Mouse (Mus musculus): Measurements from ENCODE around the gene Spata13. TPM values are rescaled to one million over a fixed set of nuclear protein-coding genes. Genes with fewer than 3 reads are reported as not detected.

The Spata13 gene
- polyA plus RNA-seq, 1 experiment = 1.2 TPM

- H3K36me3 ChIP-seq (ENCODE audit: control insufficient read depth, insufficient read depth) = peaks cover 8% of the 10 kb centered on the region
Measured at GRCm38 (mm10) chr14:60797596-60797995, 163.8 kb downstream of the Spata13 start.

DNA sequence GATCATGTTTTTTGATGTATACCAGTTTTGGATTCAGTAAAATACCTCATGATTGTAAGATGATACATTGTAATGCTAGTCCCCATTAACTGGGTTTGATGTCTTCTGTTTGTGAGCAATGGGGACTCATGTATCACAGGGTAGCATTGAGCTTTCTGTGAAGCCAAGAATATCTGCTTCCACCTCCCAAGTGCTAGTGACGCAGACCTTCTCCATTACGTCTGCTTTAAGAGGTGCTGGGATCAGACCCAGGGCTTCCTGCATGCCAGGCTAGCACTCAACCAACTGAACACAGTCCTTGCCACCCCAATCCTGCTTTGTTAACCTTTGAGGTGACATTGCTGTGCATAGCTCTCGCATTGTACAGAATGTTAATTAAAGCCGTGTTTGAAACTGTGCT lies 164.9 kb downstream of the Spata13 start:
- H3K4me3 ChIP-seq = no peak overlapping the region
- H3K36me3 ChIP-seq (ENCODE audit: control insufficient read depth, insufficient read depth) = peaks cover 8% of the 10 kb centered on the region
- TF ChIP-seq CEBPB (IDR thresholded peaks at IDR 0.05; ENCODE audit: insufficient read depth, poor library complexity, severe bottlenecking) (no peak), MYOD1 (IDR thresholded peaks at IDR 0.05; ENCODE audit: control insufficient read depth in 1 of 3, insufficient read length in 2 of 3, low read depth in 2 of 3) (no peak), TCF3 (IDR thresholded peaks at IDR 0.05; ENCODE audit: insufficient read length, low read depth) (no peak), MYOG (IDR thresholded peaks at IDR 0.05; ENCODE audit: control insufficient read depth in 1 of 3, insufficient read depth in 1 of 3, insufficient read length in 2 of 3, low read depth in 2 of 3) (no peak), POLR2A (IDR thresholded peaks at IDR 0.05; ENCODE audit: insufficient read length, low read depth) (no peak), SRF (IDR thresholded peaks at IDR 0.05; ENCODE audit: control insufficient read depth, insufficient read length, low read depth) (no peak), TCF12 (IDR thresholded peaks at IDR 0.05; ENCODE audit: insufficient read depth, poor library complexity, severe bottlenecking) (no peak), E2F4 (IDR thresholded peaks at IDR 0.05; ENCODE audit: insufficient read depth) (no peak), USF1 (IDR thresholded peaks at IDR 0.05; ENCODE audit: low read depth) (no peak), REST (IDR thresholded peaks at IDR 0.05; ENCODE audit: insufficient read depth, insufficient read length) (no peak), POLR2AphosphoS2 (IDR thresholded peaks at IDR 0.05; ENCODE audit: insufficient read length, low read depth) (no peak), MAX (IDR thresholded peaks at IDR 0.05; ENCODE audit: low read depth) (no peak)

More at GRCm38 (mm10) chr14:60797596-60797995, 163.8 kb downstream of the Spata13 start:
- H3K4me3 ChIP-seq = no peak overlapping the region
- no peak for TF ChIP-seq USF1 (IDR thresholded peaks at IDR 0.05; ENCODE audit: low read depth)
- TF ChIP-seq POLR2AphosphoS2 (IDR thresholded peaks at IDR 0.05; ENCODE audit: insufficient read length, low read depth) = no peak
- TF ChIP-seq SRF (IDR thresholded peaks at IDR 0.05; ENCODE audit: control insufficient read depth, insufficient read length, low read depth) = no peak
- H3K27me3 ChIP-seq (ENCODE audit: control insufficient read depth, insufficient read depth, insufficient read length) = no peaks in the 10 kb centered on the region
- no peaks in the 10 kb centered on the region for H3K79me2 ChIP-seq (ENCODE audit: control insufficient read depth, insufficient read depth)
- no peak overlapping the region for H3ac ChIP-seq (ENCODE audit: control insufficient read depth, insufficient read length)
- no peak overlapping the region for H3K4me2 ChIP-seq (ENCODE audit: low read depth)

GRCm38 (mm10) chr14:60799762-60800728 lies 166.2 kb downstream of the Spata13 start:
- Histone ChIP-seq H3ac (ENCODE audit: control insufficient read depth, insufficient read length) (no peak overlapping the region), H3K4me2 (ENCODE audit: low read depth) (no peak overlapping the region), H3K79me2 (ENCODE audit: control insufficient read depth, insufficient read depth) (no peaks in the 10 kb centered on the region), H3K4me3 (no peak overlapping the region), H3K36me3 (ENCODE audit: control insufficient read depth, insufficient read depth) (peaks cover 8% of the 10 kb centered on the region), H3K27me3 (ENCODE audit: control insufficient read depth, insufficient read depth, insufficient read length) (no peaks in the 10 kb centered on the region)
- TF ChIP-seq REST (IDR thresholded peaks at IDR 0.05; ENCODE audit: insufficient read depth, insufficient read length) (no peak), MAX (IDR thresholded peaks at IDR 0.05; ENCODE audit: low read depth) (no peak), POLR2A (IDR thresholded peaks at IDR 0.05; ENCODE audit: insufficient read length, low read depth) (no peak), TCF12 (IDR thresholded peaks at IDR 0.05; ENCODE audit: insufficient read depth, poor library complexity, severe bottlenecking) (no peak), MYOG (IDR thresholded peaks at IDR 0.05; ENCODE audit: control insufficient read depth in 1 of 3, insufficient read depth in 1 of 3, insufficient read length in 2 of 3, low read depth in 2 of 3) (no peak), USF1 (IDR thresholded peaks at IDR 0.05; ENCODE audit: low read depth) (no peak), MYOD1 (IDR thresholded peaks at IDR 0.05; ENCODE audit: control insufficient read depth in 1 of 3, insufficient read length in 2 of 3, low read depth in 2 of 3) (no peak), TCF3 (IDR thresholded peaks at IDR 0.05; ENCODE audit: insufficient read length, low read depth) (no peak), SRF (IDR thresholded peaks at IDR 0.05; ENCODE audit: control insufficient read depth, insufficient read length, low read depth) (no peak)

More for the DNA sequence above, 164.9 kb downstream of the Spata13 start:
- Histone ChIP-seq H3ac (ENCODE audit: control insufficient read depth, insufficient read length) (no peak overlapping the region), H3K79me2 (ENCODE audit: control insufficient read depth, insufficient read depth) (no peaks in the 10 kb centered on the region), H3K4me2 (ENCODE audit: low read depth) (no peak overlapping the region), H3K27me3 (ENCODE audit: control insufficient read depth, insufficient read depth, insufficient read length) (no peaks in the 10 kb centered on the region)

DNA sequence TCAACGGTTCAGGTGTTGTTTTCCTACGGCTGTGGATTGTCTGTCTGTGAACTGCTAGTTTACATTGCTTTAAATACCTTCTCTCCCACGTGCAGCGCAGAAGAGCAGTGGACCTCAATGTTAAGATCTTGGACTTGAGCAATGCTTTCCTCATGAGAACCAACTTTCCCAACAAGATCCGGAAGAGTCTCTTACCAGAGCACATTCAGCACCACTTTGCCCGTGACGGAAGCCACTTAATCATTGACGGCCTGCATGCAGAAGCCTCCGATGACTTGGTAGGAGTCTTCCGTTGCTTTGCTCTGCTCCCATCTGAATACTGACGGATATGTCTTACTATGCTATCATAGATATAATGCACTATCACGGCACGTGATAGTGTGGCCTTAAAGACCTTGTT lies 168.2 kb downstream of the Spata13 start:
- H3K4me3 ChIP-seq = no peak overlapping the region
- peaks cover 8% of the 10 kb centered on the region for H3K36me3 ChIP-seq (ENCODE audit: control insufficient read depth, insufficient read depth)
- no peaks in the 10 kb centered on the region for H3K27me3 ChIP-seq (ENCODE audit: control insufficient read depth, insufficient read depth, insufficient read length)
- no peak overlapping the region for H3ac ChIP-seq (ENCODE audit: control insufficient read depth, insufficient read length)
- H3K4me2 ChIP-seq (ENCODE audit: low read depth) = no peak overlapping the region
- H3K79me2 ChIP-seq (ENCODE audit: control insufficient read depth, insufficient read depth) = no peaks in the 10 kb centered on the region
- no peak for TF ChIP-seq REST (IDR thresholded peaks at IDR 0.05; ENCODE audit: insufficient read depth, insufficient read length)
- TF ChIP-seq MYOG (IDR thresholded peaks at IDR 0.05; ENCODE audit: control insufficient read depth in 1 of 3, insufficient read depth in 1 of 3, insufficient read length in 2 of 3, low read depth in 2 of 3) = no peak
- no peak for TF ChIP-seq E2F4 (IDR thresholded peaks at IDR 0.05; ENCODE audit: insufficient read depth)
- TF ChIP-seq POLR2AphosphoS2 (IDR thresholded peaks at IDR 0.05; ENCODE audit: insufficient read length, low read depth) = no peak
- TF ChIP-seq TCF3 (IDR thresholded peaks at IDR 0.05; ENCODE audit: insufficient read length, low read depth) = no peak
- TF ChIP-seq SRF (IDR thresholded peaks at IDR 0.05; ENCODE audit: control insufficient read depth, insufficient read length, low read depth) = no peak
- TF ChIP-seq CEBPB (IDR thresholded peaks at IDR 0.05; ENCODE audit: insufficient read depth, poor library complexity, severe bottlenecking) = no peak
- no peak for TF ChIP-seq TCF12 (IDR thresholded peaks at IDR 0.05; ENCODE audit: insufficient read depth, poor library complexity, severe bottlenecking)

- TF ChIP-seq SRF (IDR thresholded peaks at IDR 0.05; ENCODE audit: control insufficient read depth, insufficient read length, low read depth) = no peak
- TF ChIP-seq TCF3 (IDR thresholded peaks at IDR 0.05; ENCODE audit: insufficient read length, low read depth) = no peak
- no peak for TF ChIP-seq MYOD1 (IDR thresholded peaks at IDR 0.05; ENCODE audit: control insufficient read depth in 1 of 3, insufficient read length in 2 of 3, low read depth in 2 of 3)
Measured at GRCm38 (mm10) chr14:60804978-60805377, 171.2 kb downstream of the Spata13 start.

More at GRCm38 (mm10) chr14:60804978-60805377, 171.2 kb downstream of the Spata13 start:
- H3K79me2 ChIP-seq (ENCODE audit: control insufficient read depth, insufficient read depth) = no peaks in the 10 kb centered on the region
- no peaks in the 10 kb centered on the region for H3K27me3 ChIP-seq (ENCODE audit: control insufficient read depth, insufficient read depth, insufficient read length)
- H3K4me3 ChIP-seq = no peak overlapping the region
- no peak overlapping the region for H3K4me2 ChIP-seq (ENCODE audit: low read depth)
- H3K36me3 ChIP-seq (ENCODE audit: control insufficient read depth, insufficient read depth) = no peaks in the 10 kb centered on the region
- no peak overlapping the region for H3ac ChIP-seq (ENCODE audit: control insufficient read depth, insufficient read length)
